In genomic region chr7:28344637-28345036, GRCm38 (mm10) we compare ENCODE assay signal across 9 mouse cellular contexts. TPM values are rescaled to one million over a fixed set of nuclear protein-coding genes. Genes with fewer than 3 reads are reported as not detected.
DNase-seq lines count a peak whose midpoint lies in the region; ATAC-seq and TF ChIP-seq lines count a peak whose summit lies in the region.
"Had no signal": no experiment of that assay in that cellular context is flagged by ENCODE, and none has a peak within 500 bp of the region (broad histone marks: within the 10 kb centered on the region; RNA-seq: fewer than 3 reads in every experiment).

No protein-coding gene starts in this region.

- no peaks in the 10 kb centered on the region for H3K27me3 ChIP-seq in kidney, embryonic 16.5 days (ENCODE audit: insufficient read depth, low read length)
- H3K27me3 ChIP-seq in limb, embryonic 14.5 days (ENCODE audit: control insufficient read depth, insufficient read depth, low read length), result no peaks in the 10 kb centered on the region
- H3K27me3 ChIP-seq: neural tube, embryonic 12.5 days had no signal

- no peaks in the 10 kb centered on the region for H3K9me3 ChIP-seq in kidney, embryonic 16.5 days (ENCODE audit: low read length)
- no peaks in the 10 kb centered on the region for H3K9me3 ChIP-seq in limb, embryonic 14.5 days (ENCODE audit: control insufficient read depth, low read length)
- H3K9me3 ChIP-seq: neural tube, embryonic 12.5 days had no signal

- no peak overlapping the region for H3K4me3 ChIP-seq in kidney, embryonic 16.5 days (ENCODE audit: low read length)
- no peak overlapping the region for H3K4me3 ChIP-seq in bone marrow macrophage, adult 2 months (ENCODE audit: insufficient read depth, low read length)
- no peak overlapping the region for H3K4me3 ChIP-seq in limb, embryonic 14.5 days (replicated peaks; ENCODE audit: low read length)
- H3K4me3 ChIP-seq: neural tube, embryonic 12.5 days had no signal

- H3K36me3 ChIP-seq in kidney, embryonic 16.5 days (ENCODE audit: insufficient read depth, low read length), result no peaks in the 10 kb centered on the region
- no peaks in the 10 kb centered on the region for H3K36me3 ChIP-seq in limb, embryonic 14.5 days (ENCODE audit: control insufficient read depth, insufficient read depth, low read length)
- H3K36me3 ChIP-seq: neural tube, embryonic 12.5 days had no signal

- 5% methylated on average over 4 of the region's 4 CpGs for WGBS in kidney, embryonic 16.5 days
- 6% methylated on average over 4 of the region's 4 CpGs for WGBS in limb, embryonic 14.5 days

- no peak for ATAC-seq in kidney, embryonic 16.5 days (ENCODE audit: low FRiP score, low TSS enrichment)
- ATAC-seq in limb, embryonic 14.5 days (ENCODE audit: low FRiP score, low read depth), result 0 out of 2 replicates have a peak, but pooled peaks have one; percentile 51

- 0 out of 2 replicates have a peak, but pooled peaks have one; percentile 16 for TF ChIP-seq CTCF in bone marrow macrophage, adult 2 months (IDR thresholded peaks at IDR 0.05; ENCODE audit: low read depth, low read length)

- no peak overlapping the region for H3K4me2 ChIP-seq in kidney, embryonic 16.5 days (replicated peaks; ENCODE audit: low read depth, low read length)
- no peak overlapping the region for H3K4me2 ChIP-seq in limb, embryonic 14.5 days (replicated peaks; ENCODE audit: low read depth, low read length, severe bottlenecking)
- H3K4me2 ChIP-seq: neural tube, embryonic 12.5 days had no signal

- H3K4me1 ChIP-seq in kidney, embryonic 16.5 days (ENCODE audit: insufficient read depth, low read length), result peaks cover 13% of the 10 kb centered on the region
- H3K4me1 ChIP-seq in bone marrow macrophage, adult 2 months (ENCODE audit: control insufficient read depth, insufficient read depth, low read length), result peaks cover 19% of the 10 kb centered on the region
- H3K4me1 ChIP-seq in limb, embryonic 14.5 days (ENCODE audit: control insufficient read depth, insufficient read depth, low read length), result peaks cover 8% of the 10 kb centered on the region

- DNase-seq in kidney, adult 8-10 months, result peak; percentile 14 to 64
- DNase-seq in ES-CJ7 (ENCODE audit: low read depth, low spot score), result peak; percentile 63
- peak; percentile 53 for DNase-seq in fibroblast of lung, adult 2 months (ENCODE audit: low read depth)
- peak; percentile 77 for DNase-seq in limb, embryonic 14.5 days (ENCODE audit: low spot score)
- peak; percentile 89 for DNase-seq in neural tube, embryonic 10.5 days (ENCODE audit: extremely low spot score, low spot score)
- peak; percentile 52 to 66 for DNase-seq in thymus, postnatal 36 days

- no peak for TF ChIP-seq POLR2A in bone marrow macrophage, adult 2 months (IDR thresholded peaks at IDR 0.05; ENCODE audit: borderline replicate concordance, low read depth, low read length)
- TF ChIP-seq POLR2A in limb, embryonic 14.5 days (IDR thresholded peaks at IDR 0.05; ENCODE audit: borderline replicate concordance, extremely low read depth, insufficient read depth, insufficient read length), result no peak

- no peak overlapping the region for H3K27ac ChIP-seq in kidney, embryonic 16.5 days (ENCODE audit: low read length)
- H3K27ac ChIP-seq in bone marrow macrophage, adult 2 months (ENCODE audit: insufficient read depth, low read depth, low read length), result no peak overlapping the region
- H3K27ac ChIP-seq in limb, embryonic 14.5 days (replicated peaks; ENCODE audit: low read depth, low read length), result no peak overlapping the region
- H3K27ac ChIP-seq: neural tube, embryonic 12.5 days had no signal

- H3K9ac ChIP-seq in kidney, embryonic 16.5 days (replicated peaks; ENCODE audit: low read length), result no peak overlapping the region
- H3K9ac ChIP-seq in limb, embryonic 14.5 days (ENCODE audit: low read depth, low read length, severe bottlenecking), result no peak overlapping the region
- H3K9ac ChIP-seq: neural tube, embryonic 12.5 days had no signal

RNA-seq across cellular contexts. Expression of gene Rps16, which starts 5.8 kb away (rescaled TPM):
- polyA plus RNA-seq in kidney, embryonic 16.5 days (2015; fragmentation: Nextera tagmentation; extraction: Ambion mirVana), result 840 and 918 TPM in 2 replicates
- polyA plus RNA-seq in bone marrow macrophage, adult 2 months (2012; ENCODE audit: insufficient read depth, insufficient read length, missing spikeins), result 801 and 823 TPM in 2 replicates
- 1,848 and 2,127 TPM in 2 replicates for polyA plus RNA-seq in limb, embryonic 14.5 days (2012; rRNA removed)
- 1,280 and 1,345 TPM in 2 replicates for polyA plus RNA-seq in limb, embryonic 14.5 days (2014; fragmentation: Nextera tagmentation; extraction: Ambion mirVana)

RNA-seq across cellular contexts. Expression of gene Supt5, which starts 6.1 kb away (rescaled TPM):
- 106 and 109 TPM in 2 replicates for polyA plus RNA-seq in kidney, embryonic 16.5 days (2015; fragmentation: Nextera tagmentation; extraction: Ambion mirVana)
- 72.0 and 77.4 TPM in 2 replicates for polyA plus RNA-seq in bone marrow macrophage, adult 2 months (2012; ENCODE audit: insufficient read depth, insufficient read length, missing spikeins)
- polyA plus RNA-seq in limb, embryonic 14.5 days (2012; rRNA removed), result 116 and 127 TPM in 2 replicates
- 76.2 and 84.4 TPM in 2 replicates for polyA plus RNA-seq in limb, embryonic 14.5 days (2014; fragmentation: Nextera tagmentation; extraction: Ambion mirVana)

RNA-seq across cellular contexts. Expression of gene Plekhg2, which starts 27.8 kb away (rescaled TPM):
- 69.1 and 83.3 TPM in 2 replicates for polyA plus RNA-seq in kidney, embryonic 16.5 days (2015; fragmentation: Nextera tagmentation; extraction: Ambion mirVana)
- polyA plus RNA-seq in bone marrow macrophage, adult 2 months (2012; ENCODE audit: insufficient read depth, insufficient read length, missing spikeins), result 11.4 and 14.6 TPM in 2 replicates
- polyA plus RNA-seq in limb, embryonic 14.5 days (2012; rRNA removed), result 67.3 and 87.8 TPM in 2 replicates
- 59.0 and 69.1 TPM in 2 replicates for polyA plus RNA-seq in limb, embryonic 14.5 days (2014; fragmentation: Nextera tagmentation; extraction: Ambion mirVana)

RNA-seq across cellular contexts. Expression of gene Timm50, which starts 32.8 kb away (rescaled TPM):
- 162 and 169 TPM in 2 replicates for polyA plus RNA-seq in kidney, embryonic 16.5 days (2015; fragmentation: Nextera tagmentation; extraction: Ambion mirVana)
- 28.3 and 31.6 TPM in 2 replicates for polyA plus RNA-seq in bone marrow macrophage, adult 2 months (2012; ENCODE audit: insufficient read depth, insufficient read length, missing spikeins)
- polyA plus RNA-seq in limb, embryonic 14.5 days (2012; rRNA removed), result 98.1 and 119 TPM in 2 replicates
- polyA plus RNA-seq in limb, embryonic 14.5 days (2014; fragmentation: Nextera tagmentation; extraction: Ambion mirVana), result 138 TPM in 2 replicates

RNA-seq across cellular contexts. Expression of gene Zfp36, which starts 35.4 kb away (rescaled TPM):
- 16.1 and 18.4 TPM in 2 replicates for polyA plus RNA-seq in kidney, embryonic 16.5 days (2015; fragmentation: Nextera tagmentation; extraction: Ambion mirVana)
- 110 and 119 TPM in 2 replicates for polyA plus RNA-seq in bone marrow macrophage, adult 2 months (2012; ENCODE audit: insufficient read depth, insufficient read length, missing spikeins)
- 12.3 and 19.0 TPM in 2 replicates for polyA plus RNA-seq in limb, embryonic 14.5 days (2012; rRNA removed)
- polyA plus RNA-seq in limb, embryonic 14.5 days (2014; fragmentation: Nextera tagmentation; extraction: Ambion mirVana), result 16.0 TPM in 2 replicates

Comparison
In these comparisons a context has a peak if more than half of its experiments do, and no peak if none do; other contexts are left out.
1. DNase-seq: peak in every context shown above with its lines; median percentile 89 in neural tube, embryonic 10.5 days; 77 in limb, embryonic 14.5 days; 63 in ES-CJ7; 59 in thymus, postnatal 36 days; 53 in fibroblast of lung, adult 2 months; 39 in kidney, adult 8-10 months.